Mouse (Mus musculus) embryo, embryonic 11.5 days (tissue): ENCODE measurements around the gene 2310050C09Rik.

Source experiments
- DNase-seq: peaks from one replicate; pipeline ENCODE4 v3.0.0-alpha.2; 2012; ENCODE audit warnings: low read depth, low spot score

2310050C09Rik gene

DNA sequence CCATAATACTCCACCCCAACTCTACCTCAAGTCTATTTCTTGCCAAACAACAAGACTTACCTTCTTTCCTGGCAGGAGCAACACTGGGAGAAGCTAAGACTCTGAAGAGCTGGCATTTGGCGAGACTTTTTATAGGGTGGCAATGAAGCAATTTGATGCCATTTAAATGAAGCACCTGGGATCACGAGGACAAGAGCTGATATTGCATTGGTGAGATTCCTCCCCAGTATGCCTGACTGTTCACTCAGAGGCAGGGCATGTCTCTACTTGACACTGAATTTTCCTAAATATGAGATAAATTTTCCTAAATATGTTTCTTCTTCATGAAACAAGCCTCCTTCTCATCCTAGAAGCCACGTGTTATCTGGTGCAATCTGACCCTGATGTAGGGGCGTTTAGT lies at the start of gene 2310050C09Rik:
TSS of gene 2310050C09Rik (minus strand) at position 101 of the 400 bp plus-strand sequence.
- no peak for DNase-seq

DNA sequence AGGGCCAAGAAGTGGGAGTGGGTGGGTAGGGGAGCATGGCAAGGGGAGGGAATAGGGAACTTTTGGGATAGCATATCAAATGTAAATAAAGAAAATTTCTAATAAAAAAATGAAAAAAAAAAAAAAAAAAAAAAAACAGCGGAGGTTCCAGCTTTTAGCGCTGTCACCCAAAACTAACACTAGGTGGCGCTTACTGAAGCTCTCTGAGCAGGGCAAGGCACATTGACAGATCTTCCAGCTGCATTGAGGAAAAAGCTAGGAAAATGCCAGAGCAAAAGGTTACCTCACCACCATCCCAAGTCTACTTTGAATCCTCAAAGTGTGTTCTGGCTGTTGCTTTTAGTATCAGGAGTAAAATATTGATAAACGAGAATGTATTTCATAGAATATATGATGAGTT lies 37.6 kb upstream of the 2310050C09Rik start:
- peak; percentile 32 for DNase-seq

DNA sequence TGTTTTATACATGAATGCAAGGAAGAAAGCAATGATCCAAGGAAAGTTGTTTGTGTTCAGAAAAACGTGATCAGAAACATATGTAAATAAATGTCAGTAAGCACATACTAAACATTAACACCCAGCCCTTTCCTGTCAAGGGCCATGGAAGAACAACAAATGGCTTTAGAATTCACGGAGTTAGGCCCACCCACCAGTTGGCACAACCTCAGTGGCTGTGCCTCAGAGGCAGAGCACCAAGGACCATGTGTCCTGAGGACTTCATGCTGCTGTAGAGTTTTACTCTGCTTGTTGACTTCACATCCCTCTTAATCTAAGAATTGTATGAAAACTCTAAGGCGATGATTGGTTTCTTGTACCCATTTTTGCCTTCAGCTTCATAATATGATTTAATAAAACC lies 35.2 kb upstream of the 2310050C09Rik start:
- DNase-seq: no peak

DNA sequence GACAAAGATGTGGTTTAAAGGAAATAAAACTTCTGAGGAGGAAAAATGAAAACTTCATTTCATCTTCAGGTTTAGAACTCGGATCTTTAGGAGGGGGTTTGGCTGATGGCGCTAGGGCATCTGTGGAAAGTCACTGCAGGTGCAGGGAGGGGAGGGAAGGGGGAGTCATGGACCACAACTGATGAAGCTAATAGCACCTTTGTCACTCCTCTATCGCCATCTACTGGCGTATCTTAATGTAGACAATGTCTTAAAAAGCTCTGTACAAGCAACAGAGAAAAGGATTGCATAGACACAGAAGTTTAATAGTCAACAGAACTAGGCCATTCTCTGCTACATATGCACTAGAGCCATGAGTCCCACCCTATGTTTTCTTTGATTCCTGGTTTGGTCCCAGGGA lies 33.6 kb upstream of the 2310050C09Rik start:
- DNase-seq: peak; percentile 14

DNA sequence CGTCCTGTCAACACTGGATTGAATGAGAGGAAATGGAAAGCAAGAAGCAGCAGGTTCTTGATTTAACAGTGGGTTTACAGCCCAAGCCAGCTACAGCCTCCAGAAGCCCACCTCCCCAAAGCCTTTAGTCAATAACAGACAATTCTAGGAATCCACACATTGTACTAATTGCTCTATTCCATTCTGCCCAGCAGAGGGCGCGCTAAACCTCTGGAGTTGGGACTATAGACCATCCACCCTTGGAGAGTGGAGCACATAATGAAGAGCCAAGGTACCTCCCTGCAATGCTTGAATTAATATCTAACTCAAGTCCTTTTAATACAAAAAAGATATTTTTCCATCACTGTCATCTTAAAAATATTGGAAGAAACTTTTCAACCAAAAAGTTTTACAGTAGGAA lies 33.0 kb upstream of the 2310050C09Rik start:
- peak; percentile 4 for DNase-seq

DNA sequence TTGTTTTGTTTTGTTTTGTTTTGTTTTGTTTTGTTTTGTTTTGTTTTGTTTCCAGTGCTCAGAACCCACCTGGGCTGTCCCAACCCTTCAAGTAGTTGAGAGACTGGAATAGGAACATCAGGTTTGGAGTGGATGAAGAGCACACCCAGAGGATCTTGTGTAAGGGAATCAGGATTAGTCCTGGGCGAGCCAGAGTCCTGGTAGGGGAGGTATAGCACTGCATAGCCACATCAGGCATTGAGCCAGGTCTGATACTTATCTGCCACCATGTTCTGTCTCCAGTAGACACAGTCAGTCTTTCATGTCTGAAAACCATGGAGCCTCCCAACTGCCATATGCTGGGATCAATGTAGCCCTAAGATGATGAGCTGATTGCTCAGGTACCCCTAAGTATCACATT lies 24.5 kb upstream of the 2310050C09Rik start:
- DNase-seq: no peak

DNA sequence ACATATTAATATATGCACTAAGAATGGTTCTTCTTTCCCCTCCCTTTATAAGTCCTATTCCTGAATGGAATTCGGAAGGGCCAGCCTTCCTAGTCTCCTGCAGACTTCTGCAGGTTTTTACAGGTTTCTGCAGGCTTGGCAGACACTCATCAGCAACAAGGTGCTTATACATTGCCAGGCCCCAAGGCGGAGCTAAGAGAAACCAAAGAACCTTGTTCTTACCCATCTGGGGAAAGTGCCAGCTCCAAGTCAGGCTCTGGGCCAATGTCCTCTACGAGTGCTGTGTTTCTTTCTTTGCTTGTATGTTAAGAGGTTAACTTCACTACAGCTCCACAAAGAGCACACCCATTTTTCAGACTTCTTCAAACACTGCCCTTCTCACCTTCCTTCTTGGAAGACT lies 24.0 kb upstream of the 2310050C09Rik start:
- DNase-seq: no peak

DNA sequence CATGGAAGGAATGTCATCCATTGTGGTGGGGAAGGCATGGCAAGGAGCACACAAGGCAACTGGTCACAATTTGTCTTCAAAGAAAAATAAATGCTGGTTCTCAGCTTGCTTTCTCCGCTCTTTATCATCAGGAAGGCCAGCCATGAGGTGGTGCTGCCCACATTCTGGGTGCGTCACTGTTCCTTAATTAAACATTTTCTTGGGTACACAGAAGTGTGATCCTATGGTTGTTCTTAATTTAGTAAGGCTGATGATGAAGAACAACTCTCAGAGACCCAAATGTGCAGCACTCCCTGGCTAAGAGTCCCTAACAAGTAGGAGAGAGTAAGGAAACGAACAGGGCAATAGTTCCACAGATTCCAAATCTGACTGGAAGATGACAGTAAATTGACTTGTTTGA lies 4.2 kb upstream of the 2310050C09Rik start:
- DNase-seq: no peak

DNA sequence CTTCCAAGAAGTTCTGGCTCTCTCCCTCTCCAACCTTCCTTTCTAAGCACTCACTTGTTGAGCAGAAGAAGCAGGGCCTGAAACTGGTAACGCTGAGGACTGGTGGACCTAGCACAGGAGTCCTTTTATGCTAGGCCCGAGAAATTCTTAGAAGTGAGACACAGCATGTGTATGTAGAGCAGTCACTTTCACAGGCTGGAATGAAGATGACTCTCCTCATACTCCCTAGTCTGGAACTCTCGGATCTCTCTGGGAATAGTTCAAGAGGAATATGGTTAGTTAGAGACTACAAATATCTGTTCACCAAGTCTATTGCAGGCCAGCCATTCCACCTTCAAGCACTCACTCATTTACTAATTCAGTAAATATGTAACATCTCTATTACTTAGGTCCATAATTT lies 18.8 kb downstream of the 2310050C09Rik start, which contains the start of gene Lce1l:
TSS of gene Lce1l (minus strand) at position 101 of the 400 bp plus-strand sequence.
- DNase-seq: no peak

DNA sequence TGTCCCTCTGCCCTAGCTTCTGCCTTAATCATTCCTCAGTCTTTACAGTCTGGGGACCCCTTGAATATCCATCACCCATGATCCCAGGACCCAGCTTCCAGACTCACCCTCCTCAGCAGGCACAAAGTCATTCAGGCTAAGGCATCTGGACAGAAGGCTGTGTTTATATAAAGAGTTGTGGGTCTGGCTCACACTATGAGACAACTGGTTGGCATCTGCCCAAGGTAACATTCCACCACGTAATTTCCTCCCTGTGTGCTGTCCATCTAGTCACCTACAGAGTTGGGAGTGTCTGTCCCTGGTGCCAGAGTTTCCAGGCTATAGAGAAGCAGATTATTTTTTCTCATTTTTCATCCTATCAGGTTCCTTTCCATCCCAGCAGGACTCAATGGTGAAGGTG lies 42.9 kb downstream of the 2310050C09Rik start, which contains the start of gene Kprp:
TSS of gene Kprp (minus strand) at position 140 of the 400 bp plus-strand sequence.
- no peak for DNase-seq

DNA sequence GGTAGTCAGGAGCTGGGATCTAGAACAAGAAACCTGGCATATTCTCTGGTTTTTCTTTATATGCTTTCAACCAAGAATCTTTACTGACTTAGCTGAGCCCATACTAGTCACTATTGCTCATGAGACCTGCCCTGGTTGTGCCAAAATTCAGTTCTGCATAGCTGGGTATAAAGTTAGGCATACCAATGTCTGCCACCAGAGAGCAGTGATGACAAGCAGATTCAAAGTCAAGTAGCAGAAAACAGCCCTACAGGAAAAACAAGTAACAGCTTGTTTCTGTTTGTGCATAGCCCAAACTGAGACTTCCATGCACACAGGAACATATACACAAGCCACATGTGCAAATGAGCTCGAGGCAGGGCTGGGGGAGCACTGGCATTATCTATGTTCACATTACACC lies 44.2 kb downstream of the 2310050C09Rik start:
- no peak for DNase-seq
